Mouse (Mus musculus) layer of hippocampus, postnatal 25 days (tissue): Measurements from ENCODE around the gene Speg. TPM values are rescaled to one million over a fixed set of nuclear protein-coding genes. Genes with fewer than 3 reads are reported as not detected.

ENCODE experiments used
- DNase-seq, 2 experiments: peaks; one replicate each; pipeline ENCODE4 v3.0.0; 2022; ENCODE audit warnings: mixed read lengths in 2 of 2, low spot score in 1 of 2; ENCODE audit errors: extremely low spot score in 1 of 2
- total RNA-seq, 2 experiments: library from RNA; stranded (reverse); gene quantifications; 2 replicates each; pipeline ENCODE4 v1.2.3; 2021

The Speg gene
- total RNA-seq, 2 experiments from 2014 or later = 154 to 196 TPM

GRCm38 (mm10) chr1:75363868-75364267 is 11.2 kb upstream of the Speg start:
- no peak for DNase-seq

- DNase-seq = no peak
These were observed 9.5 kb upstream of the Speg start for GRCm38 (mm10) chr1:75365510-75366137.

- DNase-seq = no peak
These were observed 5.6 kb upstream of the Speg start for GRCm38 (mm10) chr1:75369360-75369983.

- no peak for DNase-seq
These were observed 5.0 kb upstream of the Speg start for GRCm38 (mm10) chr1:75369984-75370660.

- DNase-seq = no peak
These were observed 3.6 kb upstream of the Speg start for GRCm38 (mm10) chr1:75371317-75372095.

GRCm38 (mm10) chr1:75372450-75372849 is 2.6 kb upstream of the Speg start:
- no peak for DNase-seq

GRCm38 (mm10) chr1:75373276-75373675 is 1.8 kb upstream of the Speg start:
- no peak for DNase-seq

GRCm38 (mm10) chr1:75379196-75379595 is 4.1 kb downstream of the Speg start:
- no peak for DNase-seq

- no peak for DNase-seq
These were observed 4.8 kb downstream of the Speg start for GRCm38 (mm10) chr1:75379931-75380330.

- DNase-seq = no peak
These were observed 5.9 kb downstream of the Speg start for GRCm38 (mm10) chr1:75380951-75381350.

GRCm38 (mm10) chr1:75381482-75382355 is 6.6 kb downstream of the Speg start:
- peak in 1 of 2 experiments; percentile 39 for DNase-seq

GRCm38 (mm10) chr1:75382356-75383071 is 7.4 kb downstream of the Speg start:
- DNase-seq = peak in 1 of 2 experiments; percentile 46

GRCm38 (mm10) chr1:75384470-75385141 is 9.5 kb downstream of the Speg start:
- DNase-seq = peak in 1 of 2 experiments; percentile 30

GRCm38 (mm10) chr1:75385142-75385730 is 10.1 kb downstream of the Speg start:
- peak in 1 of 2 experiments; percentile 55 for DNase-seq

GRCm38 (mm10) chr1:75386149-75386548 is 11.1 kb downstream of the Speg start:
- DNase-seq = no peak

- no peak for DNase-seq
These were observed 12.4 kb downstream of the Speg start for GRCm38 (mm10) chr1:75387469-75387928.

GRCm38 (mm10) chr1:75387929-75388897 is 13.1 kb downstream of the Speg start:
- no peak for DNase-seq
